Mouse (Mus musculus): ENCODE measurements around the gene Daglb. TPM values are rescaled to one million over a fixed set of nuclear protein-coding genes. Genes with fewer than 3 reads are reported as not detected.

Gene Daglb
- polyA plus RNA-seq, 1 experiment from 2014 or later, result 7.9 TPM

DNA sequence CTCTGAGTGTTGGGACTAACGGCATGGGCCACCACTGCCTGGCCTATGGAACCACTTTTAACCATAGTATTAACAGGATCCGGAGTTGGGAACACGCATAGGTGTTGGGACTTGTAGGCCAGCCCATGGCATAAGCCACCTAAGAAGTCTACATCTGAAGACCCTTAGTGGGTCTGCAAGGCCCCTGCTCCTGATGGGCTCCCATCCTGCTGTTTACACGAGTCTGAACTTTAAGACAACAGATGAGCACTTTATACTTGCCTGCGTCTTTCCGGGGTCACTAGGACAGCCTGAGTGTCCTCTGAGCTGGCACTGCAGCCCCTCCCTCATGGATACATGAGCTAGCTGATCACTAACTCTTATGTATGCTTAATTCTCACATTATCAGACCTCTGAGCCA lies 39.4 kb downstream of the Daglb start:
- H3K4me3 ChIP-seq, result no peak overlapping the region
- no peak overlapping the region for H3K4me2 ChIP-seq
- no peak overlapping the region for H3K27ac ChIP-seq
- no peaks in the 10 kb centered on the region for H3K27me3 ChIP-seq
- no peaks in the 10 kb centered on the region for H3K9me3 ChIP-seq (replicated peaks)
- ATAC-seq (replicated peaks; ENCODE audit: insufficient number of reproducible peaks, insufficient read depth, low FRiP score, low read depth), result no peak
- peaks cover 42% of the 10 kb centered on the region for H3K36me3 ChIP-seq
- peaks cover 19% of the 10 kb centered on the region for H3K4me1 ChIP-seq (replicated peaks)
- WGBS, result 93% methylated on average over 6 of the region's 6 CpGs
- H3K9ac ChIP-seq, result no peak overlapping the region

DNA sequence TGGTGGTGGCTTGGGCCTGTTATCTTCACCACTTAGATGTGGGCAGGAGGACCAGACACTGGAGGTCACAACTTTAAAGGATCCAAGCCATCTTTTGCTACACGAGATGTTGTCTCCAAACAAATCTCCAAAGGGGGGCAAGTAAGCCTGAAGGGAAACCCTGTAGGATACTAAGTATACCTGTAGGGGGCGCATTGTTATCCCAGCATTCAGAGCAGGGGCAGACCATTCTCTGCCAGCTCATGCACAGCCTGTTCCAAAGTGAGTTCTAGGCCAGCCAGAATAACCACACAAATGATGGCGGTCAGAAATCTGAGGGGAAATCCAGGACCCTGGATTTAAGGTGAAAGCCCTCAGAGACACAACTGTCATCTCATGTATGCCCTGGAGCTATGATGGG lies 40.1 kb downstream of the Daglb start:
- 83% methylated on average over 3 of the region's 3 CpGs for whole genome bisulfite sequencing
- Histone ChIP-seq H3K4me1 (replicated peaks) (peaks cover 27% of the 10 kb centered on the region), H3K27me3 (no peaks in the 10 kb centered on the region), H3K9ac (no peak overlapping the region), H3K4me3 (no peak overlapping the region), H3K9me3 (replicated peaks) (no peaks in the 10 kb centered on the region), H3K4me2 (no peak overlapping the region), H3K36me3 (peaks cover 42% of the 10 kb centered on the region), H3K27ac (no peak overlapping the region)
- no peak for ATAC-seq (replicated peaks; ENCODE audit: insufficient number of reproducible peaks, insufficient read depth, low FRiP score, low read depth)

DNA sequence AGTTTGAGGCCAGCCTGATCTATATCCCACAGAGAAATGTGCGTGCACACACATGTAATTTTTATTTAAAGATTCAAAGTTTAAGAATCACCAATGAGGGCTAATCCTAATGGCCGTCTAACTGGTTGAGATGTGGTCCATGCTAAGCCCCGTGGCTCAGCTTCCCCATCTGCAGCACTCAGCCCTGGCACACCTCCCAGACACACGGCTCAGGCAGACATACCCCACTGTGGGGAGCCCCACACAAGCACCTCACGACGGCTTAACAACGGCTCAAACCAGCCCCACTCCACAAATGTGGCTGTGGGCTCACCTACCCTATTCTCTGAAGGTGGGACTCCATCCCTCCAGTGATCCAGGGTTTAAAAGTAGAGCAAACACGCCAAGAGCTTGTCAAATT lies 40.7 kb downstream of the Daglb start:
- 84% methylated on average over 8 of the region's 8 CpGs for WGBS
- Histone ChIP-seq H3K4me2 (no peak overlapping the region), H3K9me3 (replicated peaks) (no peaks in the 10 kb centered on the region), H3K27me3 (no peaks in the 10 kb centered on the region), H3K9ac (no peak overlapping the region), H3K27ac (no peak overlapping the region), H3K4me1 (replicated peaks) (peaks cover 33% of the 10 kb centered on the region), H3K4me3 (no peak overlapping the region), H3K36me3 (peaks cover 42% of the 10 kb centered on the region)
- ATAC-seq (replicated peaks; ENCODE audit: insufficient number of reproducible peaks, insufficient read depth, low FRiP score, low read depth), result no peak

DNA sequence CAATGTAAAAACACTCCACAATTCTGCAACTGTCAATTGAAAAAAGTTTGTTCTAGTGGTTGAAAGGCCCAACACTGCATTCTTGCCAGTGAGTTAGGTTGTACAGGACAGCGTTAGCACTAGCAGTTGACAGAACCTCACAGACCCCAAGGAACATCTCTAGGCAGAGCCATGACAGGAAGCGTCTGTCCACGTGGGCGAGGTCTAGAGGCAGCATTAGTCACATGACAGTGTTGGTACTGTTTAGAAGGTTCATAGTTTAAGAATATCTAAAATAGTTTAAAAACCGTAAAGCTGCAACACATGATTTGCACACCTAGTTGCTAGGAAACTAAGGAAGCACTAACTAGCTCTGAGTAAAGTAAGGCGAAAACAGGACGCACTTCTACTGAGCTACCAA lies 41.2 kb downstream of the Daglb start:
- WGBS, result 76% methylated on average over 7 of the region's 7 CpGs
- H3K4me1 ChIP-seq (replicated peaks), result peaks cover 37% of the 10 kb centered on the region
- no peaks in the 10 kb centered on the region for H3K9me3 ChIP-seq (replicated peaks)
- no peak overlapping the region for H3K4me3 ChIP-seq
- no peak for ATAC-seq (replicated peaks; ENCODE audit: insufficient number of reproducible peaks, insufficient read depth, low FRiP score, low read depth)
- H3K27ac ChIP-seq, result no peak overlapping the region
- H3K9ac ChIP-seq, result no peak overlapping the region
- no peak overlapping the region for H3K4me2 ChIP-seq
- H3K27me3 ChIP-seq, result no peaks in the 10 kb centered on the region
- H3K36me3 ChIP-seq, result peaks cover 42% of the 10 kb centered on the region

DNA sequence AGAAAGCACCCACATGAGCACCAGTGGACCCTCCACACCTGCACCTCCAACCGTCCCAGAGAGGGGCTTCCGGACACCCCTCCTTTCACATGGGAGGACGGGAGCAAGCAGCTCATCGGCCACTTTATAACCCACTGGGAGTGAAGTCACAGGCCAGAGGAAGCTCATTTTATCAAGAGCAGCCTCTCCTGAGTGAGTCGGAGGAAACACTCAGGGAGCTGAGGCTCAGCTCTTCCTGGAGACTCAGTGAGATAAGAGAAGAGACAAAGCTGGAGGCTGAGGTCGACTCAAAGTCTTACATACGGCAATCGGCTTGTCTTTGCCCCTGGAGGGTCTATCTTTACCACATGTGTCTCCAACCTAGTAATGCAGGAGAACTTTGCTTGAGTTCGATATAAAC lies 44.9 kb downstream of the Daglb start:
- H3K9ac ChIP-seq, result no peak overlapping the region
- WGBS, result 35% methylated on average over 9 of the region's 9 CpGs
- peaks cover 63% of the 10 kb centered on the region for H3K4me1 ChIP-seq (replicated peaks)
- no peaks in the 10 kb centered on the region for H3K9me3 ChIP-seq (replicated peaks)
- H3K27me3 ChIP-seq, result no peaks in the 10 kb centered on the region
- H3K36me3 ChIP-seq, result peaks cover 33% of the 10 kb centered on the region
- H3K27ac ChIP-seq, result peak overlapping the region; percentile 41
- H3K4me2 ChIP-seq, result peak overlapping the region; percentile 38; the same call in 1 of the 2 replicates
- ATAC-seq (replicated peaks; ENCODE audit: insufficient number of reproducible peaks, insufficient read depth, low FRiP score, low read depth), result peak; percentile 24; the same call in 1 of the 2 replicates
- no peak overlapping the region for H3K4me3 ChIP-seq

DNA sequence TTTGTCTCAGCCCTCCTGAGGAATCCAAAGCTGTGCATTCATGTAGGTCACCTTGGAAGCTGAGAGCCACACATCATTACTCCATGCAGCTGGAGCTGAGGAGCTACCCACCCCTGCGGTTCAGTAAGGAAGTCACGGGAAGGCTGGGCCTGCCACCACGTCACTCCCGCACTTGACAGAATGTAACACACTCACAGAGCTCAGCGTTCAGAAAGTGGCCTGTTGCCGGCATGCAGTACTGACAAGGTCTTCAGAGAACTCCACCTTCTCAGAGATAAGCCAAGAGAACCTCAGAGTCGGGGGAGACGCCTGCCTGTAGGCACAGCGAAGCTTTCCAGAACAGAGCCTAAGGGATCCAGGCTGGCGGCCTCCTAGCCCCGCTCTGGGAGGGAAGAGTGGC lies 45.4 kb downstream of the Daglb start:
- H3K27me3 ChIP-seq, result no peaks in the 10 kb centered on the region
- ATAC-seq (replicated peaks; ENCODE audit: insufficient number of reproducible peaks, insufficient read depth, low FRiP score, low read depth), result peak; percentile 65
- peaks cover 33% of the 10 kb centered on the region for H3K36me3 ChIP-seq
- peak overlapping the region; percentile 38 for H3K4me2 ChIP-seq
- H3K4me3 ChIP-seq, result 0 out of 2 replicates have a peak overlapping the region, but pooled peaks have one; percentile 5
- no peaks in the 10 kb centered on the region for H3K9me3 ChIP-seq (replicated peaks)
- H3K9ac ChIP-seq, result no peak overlapping the region; the same call in 1 of the 2 replicates
- 13% methylated on average over 11 of the region's 11 CpGs for WGBS
- peak overlapping the region; percentile 41 for H3K27ac ChIP-seq
- H3K4me1 ChIP-seq (replicated peaks), result peaks cover 63% of the 10 kb centered on the region

DNA sequence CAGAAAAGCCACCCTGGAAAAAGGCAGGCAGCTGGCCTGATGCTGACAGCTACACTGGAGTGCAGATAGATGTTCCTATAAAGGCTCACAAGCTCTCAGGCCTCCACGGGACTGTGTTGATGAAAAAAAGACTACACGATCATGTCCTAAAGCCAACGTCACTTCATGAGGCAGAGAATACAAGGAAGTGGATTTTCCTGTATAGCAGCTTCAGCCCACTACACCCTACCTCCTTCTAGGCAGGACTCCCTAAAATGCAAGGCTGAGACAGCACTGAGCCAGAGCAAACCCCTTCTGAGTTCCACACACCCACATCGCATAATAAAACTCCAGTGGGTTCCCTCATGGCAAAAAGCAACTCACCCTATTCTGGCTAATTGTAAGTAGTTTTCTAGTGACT lies 47.2 kb downstream of the Daglb start:
- H3K9ac ChIP-seq, result no peak overlapping the region
- H3K9me3 ChIP-seq (replicated peaks), result no peaks in the 10 kb centered on the region
- peaks cover 65% of the 10 kb centered on the region for H3K4me1 ChIP-seq (replicated peaks)
- H3K4me2 ChIP-seq, result no peak overlapping the region
- peak overlapping the region; percentile 5; the same call in 1 of the 2 replicates for H3K27ac ChIP-seq
- H3K36me3 ChIP-seq, result peaks cover 37% of the 10 kb centered on the region
- ATAC-seq (replicated peaks; ENCODE audit: insufficient number of reproducible peaks, insufficient read depth, low FRiP score, low read depth), result no peak
- no peak overlapping the region for H3K4me3 ChIP-seq
- H3K27me3 ChIP-seq, result no peaks in the 10 kb centered on the region
- 57% methylated on average over 4 of the region's 4 CpGs for whole genome bisulfite sequencing

DNA sequence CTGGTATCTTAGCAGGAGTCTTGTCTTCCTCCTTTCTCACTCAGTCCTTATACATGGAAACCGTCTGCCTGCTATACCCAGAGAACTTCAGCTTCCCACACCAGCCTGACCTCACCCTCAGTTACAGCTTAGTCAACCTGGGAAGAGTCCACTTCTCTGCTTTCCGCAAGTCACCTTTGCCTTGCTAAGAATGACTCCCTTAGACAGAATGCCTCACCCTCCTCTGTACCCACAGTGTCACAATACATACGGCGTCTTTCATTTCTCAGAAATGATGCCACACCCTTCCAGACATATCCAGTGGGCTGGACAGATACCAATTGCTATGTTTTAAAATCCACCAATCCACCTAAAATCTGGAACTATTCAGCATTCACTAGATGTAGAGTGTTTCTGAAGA lies 47.9 kb downstream of the Daglb start:
- Histone ChIP-seq H3K4me1 (replicated peaks) (peaks cover 66% of the 10 kb centered on the region), H3K4me2 (no peak overlapping the region), H3K9ac (no peak overlapping the region), H3K4me3 (no peak overlapping the region), H3K9me3 (replicated peaks) (no peaks in the 10 kb centered on the region), H3K27me3 (no peaks in the 10 kb centered on the region), H3K27ac (0 out of 2 replicates have a peak overlapping the region, but pooled peaks have one; percentile 5), H3K36me3 (peaks cover 35% of the 10 kb centered on the region)
- ATAC-seq (replicated peaks; ENCODE audit: insufficient number of reproducible peaks, insufficient read depth, low FRiP score, low read depth), result no peak
- 75% methylated on average over 4 of the region's 4 CpGs for WGBS

DNA sequence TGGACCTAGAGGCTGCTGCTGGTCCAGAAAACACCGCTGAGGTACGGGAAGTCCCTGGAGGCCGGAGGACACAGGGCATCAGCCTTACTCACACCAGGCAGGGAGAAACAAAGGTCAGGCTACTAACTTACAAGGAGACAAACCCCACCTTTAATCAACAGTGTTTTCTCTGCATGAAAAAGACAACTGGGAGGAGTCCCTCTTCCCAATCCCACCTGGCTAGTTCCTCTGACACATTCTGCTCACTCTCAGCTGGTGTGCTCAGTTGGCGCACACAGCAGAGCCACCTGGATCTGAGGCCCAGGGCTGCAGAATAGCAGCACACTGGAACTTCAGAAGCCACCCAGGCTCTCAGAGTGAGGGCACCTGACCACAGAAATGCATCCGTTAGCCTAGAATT lies 50.5 kb downstream of the Daglb start:
- ATAC-seq (replicated peaks; ENCODE audit: insufficient number of reproducible peaks, insufficient read depth, low FRiP score, low read depth), result no peak
- WGBS, result 84% methylated on average over 5 of the region's 5 CpGs
- Histone ChIP-seq H3K4me1 (replicated peaks) (peaks cover 64% of the 10 kb centered on the region), H3K9ac (no peak overlapping the region), H3K36me3 (peaks cover 32% of the 10 kb centered on the region), H3K27ac (no peak overlapping the region), H3K27me3 (no peaks in the 10 kb centered on the region), H3K4me2 (no peak overlapping the region), H3K4me3 (no peak overlapping the region), H3K9me3 (replicated peaks) (no peaks in the 10 kb centered on the region)

DNA sequence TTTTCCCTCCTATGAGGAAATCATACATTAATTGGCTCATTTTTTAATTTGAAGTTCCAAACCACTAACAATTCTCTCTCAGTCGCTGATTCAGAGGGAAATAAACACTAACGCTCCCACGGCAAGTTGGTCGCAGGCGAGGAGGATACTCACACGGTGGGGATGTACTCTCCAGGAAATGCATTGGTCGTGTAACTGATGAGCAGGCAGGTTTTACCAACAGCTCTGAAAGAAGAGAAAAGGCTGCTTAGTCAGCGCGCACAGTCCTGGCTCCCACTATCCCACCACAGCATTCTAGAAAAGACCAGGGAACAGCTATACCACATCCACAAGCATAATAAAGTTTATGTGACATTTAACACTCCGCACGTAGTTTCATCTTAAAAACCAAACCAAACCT lies 52.6 kb downstream of the Daglb start:
- no peaks in the 10 kb centered on the region for H3K27me3 ChIP-seq
- peaks cover 56% of the 10 kb centered on the region for H3K4me1 ChIP-seq (replicated peaks)
- H3K4me2 ChIP-seq, result no peak overlapping the region
- H3K9me3 ChIP-seq (replicated peaks), result no peaks in the 10 kb centered on the region
- no peak overlapping the region for H3K4me3 ChIP-seq
- H3K9ac ChIP-seq, result no peak overlapping the region
- 0 out of 2 replicates have a peak overlapping the region, but pooled peaks have one; percentile 1 for H3K27ac ChIP-seq
- 85% methylated on average over 11 of the region's 11 CpGs for WGBS
- H3K36me3 ChIP-seq, result peaks cover 32% of the 10 kb centered on the region
- ATAC-seq (replicated peaks; ENCODE audit: insufficient number of reproducible peaks, insufficient read depth, low FRiP score, low read depth), result no peak

DNA sequence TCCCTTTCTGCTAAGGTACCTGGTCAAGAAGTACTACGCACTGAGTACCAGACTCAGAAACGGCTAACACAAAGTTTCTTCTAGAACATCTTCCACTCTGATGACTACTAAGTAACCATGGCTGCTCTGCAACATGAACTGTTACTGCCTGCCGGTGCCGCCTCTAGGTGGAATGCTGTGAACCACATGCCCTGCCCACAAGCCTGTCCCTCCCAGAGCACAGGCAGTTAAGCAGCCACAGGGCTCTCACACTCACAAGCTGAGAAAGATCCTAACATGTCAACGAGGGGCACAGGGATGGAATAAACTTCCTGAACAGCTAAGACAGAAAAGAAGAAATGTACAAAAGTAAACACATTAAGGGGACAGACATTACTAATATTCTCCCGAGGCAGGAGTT lies 53.1 kb downstream of the Daglb start:
- 49% methylated on average over 6 of the region's 6 CpGs for WGBS
- Histone ChIP-seq H3K9me3 (replicated peaks) (no peaks in the 10 kb centered on the region), H3K9ac (no peak overlapping the region), H3K36me3 (peaks cover 32% of the 10 kb centered on the region), H3K4me3 (no peak overlapping the region), H3K27ac (0 out of 2 replicates have a peak overlapping the region, but pooled peaks have one; percentile 1), H3K4me1 (replicated peaks) (peaks cover 53% of the 10 kb centered on the region), H3K4me2 (no peak overlapping the region), H3K27me3 (no peaks in the 10 kb centered on the region)
- 0 out of 2 replicates have a peak, but pooled peaks have one; percentile 24 for ATAC-seq (replicated peaks; ENCODE audit: insufficient number of reproducible peaks, insufficient read depth, low FRiP score, low read depth)

DNA sequence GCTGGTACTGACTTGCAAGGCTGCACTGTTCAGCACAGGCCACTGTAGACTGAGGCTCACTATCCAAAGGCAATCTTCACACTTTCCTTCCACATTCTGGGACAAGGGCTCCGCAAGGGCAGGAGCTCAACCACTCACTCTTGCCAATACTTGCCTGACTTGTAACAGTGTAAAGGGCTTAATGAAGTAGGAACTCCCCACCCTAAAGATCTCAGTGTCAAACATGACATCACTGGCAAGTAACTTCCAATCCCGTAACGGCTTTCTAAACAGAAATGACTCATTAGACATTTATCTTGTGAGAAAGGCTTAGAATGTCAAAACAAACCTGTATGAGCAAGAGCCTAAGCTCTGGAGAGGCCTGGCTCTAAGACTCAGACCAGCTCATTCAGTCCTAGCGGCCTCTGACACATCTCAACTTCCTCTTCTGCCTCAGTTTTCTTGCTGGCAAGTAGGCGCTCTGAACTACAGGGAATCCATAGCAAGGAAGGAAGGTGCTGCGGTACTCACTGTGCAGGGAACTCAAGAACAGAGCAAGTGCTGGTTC lies 53.7 kb downstream of the Daglb start:
- peak overlapping the region; percentile 35 for H3K27ac ChIP-seq
- no peak for ATAC-seq (replicated peaks; ENCODE audit: insufficient number of reproducible peaks, insufficient read depth, low FRiP score, low read depth)
- peak overlapping the region; percentile 10 for H3K4me2 ChIP-seq

More for the DNA sequence above, 53.7 kb downstream of the Daglb start:
- 41% methylated on average over 6 of the region's 6 CpGs for WGBS
- Histone ChIP-seq H3K9ac (no peak overlapping the region), H3K36me3 (peaks cover 30% of the 10 kb centered on the region), H3K9me3 (replicated peaks) (no peaks in the 10 kb centered on the region), H3K4me3 (no peak overlapping the region), H3K4me1 (replicated peaks) (peaks cover 56% of the 10 kb centered on the region), H3K27me3 (no peaks in the 10 kb centered on the region)

All from heart, embryonic 15.5 days (tissue).